Mouse (Mus musculus) megakaryocyte, embryonic 14.5 days (primary cell): ENCODE results near the gene Sh2b1.

Experiments used
- FLI1 ChIP-seq: IDR thresholded peaks from 2 replicates; pipeline ENCODE4 v1.6.1; 2012; ENCODE audit warnings: low read length, inconsistent platforms, mixed read lengths
- GATA1 ChIP-seq: IDR thresholded peaks from 3 replicates; pipeline ENCODE4 v1.6.1; 2012; ENCODE audit warnings: mixed read lengths, low read length, inconsistent platforms, borderline replicate concordance

GRCm38 (mm10) chr7:126434726-126435125 is 40.5 kb downstream of the Sh2b1 start:
- TF ChIP-seq GATA1 (no peak), FLI1 (no peak)
